Mouse (Mus musculus): ENCODE measurements around the gene Hspb9.

Hspb9 gene

GRCm38 (mm10) chr11:100730477-100731205 is 17.0 kb downstream of the Hspb9 start:
- in situ Hi-C loops (cut with MboI, MseI), result no loop called here

- in situ Hi-C loops (cut with MboI, MseI), result no loop called here
Observed at GRCm38 (mm10) chr11:100735134-100735865, 21.6 kb downstream of the Hspb9 start.

GRCm38 (mm10) chr11:100735954-100736745 is 22.5 kb downstream of the Hspb9 start:
- in situ Hi-C loops (cut with MboI, MseI), result no loop called here

GRCm38 (mm10) chr11:100736746-100737080 is 23.1 kb downstream of the Hspb9 start:
- in situ Hi-C loops (cut with MboI, MseI), result no loop called here

- in situ Hi-C loops (cut with MboI, MseI), result no loop called here
Observed at GRCm38 (mm10) chr11:100737105-100737733, 23.6 kb downstream of the Hspb9 start.

GRCm38 (mm10) chr11:100738066-100738604 is 24.5 kb downstream of the Hspb9 start, which contains the start of gene Rab5c:
Gene Rab5c (minus strand): TSS chr11:100738215.
- in situ Hi-C loops (cut with MboI, MseI), result no loop called here

- in situ Hi-C loops (cut with MboI, MseI), result no loop called here
Observed at GRCm38 (mm10) chr11:100738749-100739148, 25.1 kb downstream of the Hspb9 start.

GRCm38 (mm10) chr11:100741348-100741747 is 27.7 kb downstream of the Hspb9 start:
- in situ Hi-C loops (cut with MboI, MseI), result no loop called here

- in situ Hi-C loops (cut with MboI, MseI), result no loop called here
Observed at GRCm38 (mm10) chr11:100745085-100745484, 31.4 kb downstream of the Hspb9 start.

GRCm38 (mm10) chr11:100746546-100746945 is 32.9 kb downstream of the Hspb9 start:
- in situ Hi-C loops (cut with MboI, MseI), result no loop called here

GRCm38 (mm10) chr11:100747114-100747513 is 33.5 kb downstream of the Hspb9 start:
- in situ Hi-C loops (cut with MboI, MseI), result no loop called here

GRCm38 (mm10) chr11:100748620-100749019 is 35.0 kb downstream of the Hspb9 start:
- in situ Hi-C loops (cut with MboI, MseI), result no loop called here

- in situ Hi-C loops (cut with MboI, MseI), result no loop called here
Observed at GRCm38 (mm10) chr11:100749469-100749868, 35.8 kb downstream of the Hspb9 start.

- in situ Hi-C loops (cut with MboI, MseI), result no loop called here
Observed at GRCm38 (mm10) chr11:100750127-100750526, 36.5 kb downstream of the Hspb9 start.

GRCm38 (mm10) chr11:100752294-100752693 is 38.6 kb downstream of the Hspb9 start:
- in situ Hi-C loops (cut with MboI, MseI), result no loop called here

- in situ Hi-C loops (cut with MboI, MseI), result no loop called here
Observed at GRCm38 (mm10) chr11:100754021-100754692, 40.5 kb downstream of the Hspb9 start.

GRCm38 (mm10) chr11:100754693-100755057 is 41.0 kb downstream of the Hspb9 start:
- in situ Hi-C loops (cut with MboI, MseI), result no loop called here

GRCm38 (mm10) chr11:100756476-100756875 is 42.8 kb downstream of the Hspb9 start:
- in situ Hi-C loops (cut with MboI, MseI), result no loop called here

GRCm38 (mm10) chr11:100757566-100757965 is 43.9 kb downstream of the Hspb9 start:
- in situ Hi-C loops (cut with MboI, MseI), result no loop called here

GRCm38 (mm10) chr11:100758707-100759610 is 45.3 kb downstream of the Hspb9 start:
- in situ Hi-C loops (cut with MboI, MseI), result no loop called here
